Mouse (Mus musculus) liver, embryonic 11.5 days (tissue): ENCODE results near the gene Deaf1. TPM values are rescaled to one million over a fixed set of nuclear protein-coding genes. Genes with fewer than 3 reads are reported as not detected.
"Not testable (repeated sequence)": the region's sequence is repeated elsewhere in the genome, so short reads cannot be mapped to it uniquely, and the experiment has no call there.

Experiments
- ATAC-seq: fragments of 200-750 bp; cut with Nextera tagmentation; replicated peaks from 2 replicates; pipeline ENCODE4 v1.8.0; 2017; ENCODE audit warnings: moderate number of reproducible peaks, mild to moderate bottlenecking, moderate TSS enrichment, moderate library complexity; ENCODE audit not compliant: low FRiP score
- DNase-seq: peaks from one replicate; pipeline ENCODE4 v3.0.0-alpha.2; 2017; ENCODE audit warnings: low spot score
- H3K27ac ChIP-seq: fragments of 300-500 bp; sonication (generic); 2 replicates; pipeline ENCODE4 v1.5.1; 2014; ENCODE audit warnings: mild to moderate bottlenecking, low read depth, low read length, control low read depth
- H3K27me3 ChIP-seq: fragments of 300-500 bp; sonication (generic); replicated peaks from 2 replicates; pipeline ENCODE4 v1.6.1; 2014; ENCODE audit warnings: low read length, mixed read lengths; ENCODE audit not compliant: control insufficient read depth, insufficient read depth
- H3K36me3 ChIP-seq: fragments of 300-500 bp; sonication (generic); 2 replicates; pipeline ENCODE4 v1.6.1; 2014; ENCODE audit warnings: mild to moderate bottlenecking, low read length, moderate library complexity, mixed read lengths; ENCODE audit not compliant: control insufficient read depth, insufficient read depth
- H3K4me1 ChIP-seq: fragments of 300-500 bp; sonication (generic); replicated peaks from 2 replicates; pipeline ENCODE4 v1.6.1; 2014; ENCODE audit warnings: low read length, mixed read lengths; ENCODE audit not compliant: control insufficient read depth, insufficient read depth
- H3K4me2 ChIP-seq: fragments of 300-500 bp; sonication (generic); 2 replicates; pipeline ENCODE4 v1.6.1; 2014; ENCODE audit warnings: mild to moderate bottlenecking, control low read depth, moderate library complexity
- H3K4me3 ChIP-seq: fragments of 300-500 bp; sonication (generic); 2 replicates; pipeline ENCODE4 v1.5.1; 2014; ENCODE audit warnings: low read depth, low read length, control low read depth
- H3K9ac ChIP-seq: fragments of 300-500 bp; sonication (generic); 2 replicates; pipeline ENCODE4 v1.6.1; 2014; ENCODE audit warnings: low read depth, low read length, control low read depth
- H3K9me3 ChIP-seq: fragments of 300-500 bp; sonication (generic); 2 replicates; pipeline ENCODE4 v1.6.1; 2016; ENCODE audit warnings: low read length, inconsistent platforms, mixed read lengths; ENCODE audit not compliant: control insufficient read depth
- WGBS: fragments of 180-500 bp; shearing (Covaris S2); extraction: QIAGEN DNeasy Blood & Tissue Kit; methylation state at CpG from one replicate; pipeline ENCODE4 v1.1.7; 2014; 5-methylcytosine and 5-hydroxymethylcytosine counted together
- polyA plus RNA-seq: library from polyadenylated mRNA; unstranded; fragments of >200 nt; fragmentation: Nextera tagmentation; extraction: Ambion mirVana; gene quantifications from 2 replicates; pipeline ENCODE4 v1.2.1, GENCODE M21; 2014

Deaf1 gene
- polyA plus RNA-seq, 1 experiment from 2014 or later: 54.0 TPM

- Histone ChIP-seq H3K4me2 (peak within 1 kb of the TSS; percentile 73), H3K9me3 (no peaks in the 10 kb centered on the region), H3K9ac (peak within 1 kb of the TSS; percentile 62), H3K4me3 (peak within 1 kb of the TSS; percentile 64), H3K4me1 (peaks cover 16% of the 10 kb centered on the region), H3K36me3 (peaks cover 28% of the 10 kb centered on the region), H3K27me3 (no peaks in the 10 kb centered on the region), H3K27ac (no peak within 1 kb of the TSS)
- DNase-seq (peak; percentile 63), ATAC-seq (peak; percentile 76)
- WGBS: 8% methylated on average over 25 of the region's 25 CpGs
These were observed 61.5 kb downstream of the Deaf1 start, which contains the start of gene Irf7 for GRCm38 (mm10) chr7:141265739-141266561. Irf7 (minus strand) TSS chr7:141266481.

GRCm38 (mm10) chr7:141265411-141265738, 62.1 kb downstream of the Deaf1 start:
- Histone ChIP-seq H3K4me2 (peak overlapping the region; percentile 73), H3K27me3 (no peaks in the 10 kb centered on the region), H3K9ac (no peak overlapping the region), H3K9me3 (no peaks in the 10 kb centered on the region), H3K4me1 (peaks cover 16% of the 10 kb centered on the region), H3K27ac (no peak overlapping the region), H3K4me3 (peak overlapping the region; percentile 64), H3K36me3 (peaks cover 34% of the 10 kb centered on the region)
- 40% methylated on average over 11 of the region's 11 CpGs for WGBS
- ATAC-seq (0 out of 2 replicates have a peak, but pooled peaks have one; percentile 11), DNase-seq (no peak)

GRCm38 (mm10) chr7:141264761-141265410, 62.6 kb downstream of the Deaf1 start:
- Histone ChIP-seq H3K9ac (no peak overlapping the region), H3K4me1 (peaks cover 16% of the 10 kb centered on the region), H3K9me3 (no peaks in the 10 kb centered on the region), H3K4me2 (peak overlapping the region; percentile 73), H3K27ac (no peak overlapping the region), H3K27me3 (no peaks in the 10 kb centered on the region), H3K4me3 (peak overlapping the region; percentile 64), H3K36me3 (peaks cover 39% of the 10 kb centered on the region)
- ATAC-seq: peak; percentile 67
- 23% methylated on average over 12 of the region's 12 CpGs for WGBS
- no peak for DNase-seq

- H3K4me1 ChIP-seq: peaks cover 16% of the 10 kb centered on the region
- H3K4me3 ChIP-seq: no peak overlapping the region
- no peak overlapping the region; the same call in 1 of the 2 replicates for H3K4me2 ChIP-seq
- no peaks in the 10 kb centered on the region for H3K27me3 ChIP-seq
- no peaks in the 10 kb centered on the region for H3K9me3 ChIP-seq
- H3K27ac ChIP-seq: no peak overlapping the region
- WGBS: 77% methylated on average over 11 of the region's 11 CpGs
- no peak overlapping the region for H3K9ac ChIP-seq
- peaks cover 46% of the 10 kb centered on the region for H3K36me3 ChIP-seq
- ATAC-seq: no peak
- DNase-seq: no peak
These were observed 63.3 kb downstream of the Deaf1 start for GRCm38 (mm10) chr7:141264041-141264700.

- DNase-seq: no peak
- Histone ChIP-seq H3K36me3 (peaks cover 51% of the 10 kb centered on the region), H3K4me3 (no peak overlapping the region), H3K9me3 (no peaks in the 10 kb centered on the region), H3K27ac (no peak overlapping the region), H3K27me3 (no peaks in the 10 kb centered on the region), H3K4me2 (no peak overlapping the region), H3K9ac (no peak overlapping the region), H3K4me1 (peaks cover 16% of the 10 kb centered on the region)
- no peak for ATAC-seq
- 88% methylated on average over 13 of the region's 13 CpGs for WGBS
These were observed 63.9 kb downstream of the Deaf1 start for GRCm38 (mm10) chr7:141263640-141264039.

GRCm38 (mm10) chr7:141261480-141261879, 66.0 kb downstream of the Deaf1 start:
- H3K4me1 ChIP-seq: peaks cover 14% of the 10 kb centered on the region
- no peak for ATAC-seq
- no peak for DNase-seq
- H3K9me3 ChIP-seq: no peaks in the 10 kb centered on the region
- no peak overlapping the region for H3K27ac ChIP-seq
- H3K9ac ChIP-seq: no peak overlapping the region
- H3K36me3 ChIP-seq: peaks cover 73% of the 10 kb centered on the region
- H3K4me3 ChIP-seq: no peak overlapping the region
- 89% methylated on average over 3 of the region's 3 CpGs for WGBS
- no peak overlapping the region for H3K4me2 ChIP-seq
- H3K27me3 ChIP-seq: no peaks in the 10 kb centered on the region

GRCm38 (mm10) chr7:141256159-141256558, 71.3 kb downstream of the Deaf1 start:
- Histone ChIP-seq H3K27me3 (no peaks in the 10 kb centered on the region), H3K4me2 (no peak overlapping the region), H3K4me1 (no peaks in the 10 kb centered on the region), H3K4me3 (no peak overlapping the region), H3K9me3 (no peaks in the 10 kb centered on the region), H3K27ac (no peak overlapping the region), H3K9ac (no peak overlapping the region), H3K36me3 (peaks cover 80% of the 10 kb centered on the region)
- 86% methylated on average over 10 of the region's 10 CpGs for WGBS
- no peak for ATAC-seq
- no peak for DNase-seq

GRCm38 (mm10) chr7:141250486-141250885, 77.0 kb downstream of the Deaf1 start:
- 92% methylated on average over 4 of the region's 4 CpGs for WGBS
- not testable (repeated sequence) for ATAC-seq, H3K9me3 ChIP-seq, H3K4me2 ChIP-seq, H3K4me1 ChIP-seq, DNase-seq, H3K27ac ChIP-seq, H3K27me3 ChIP-seq, H3K4me3 ChIP-seq, H3K9ac ChIP-seq
- H3K36me3 ChIP-seq: peaks cover 63% of the 10 kb centered on the region
